Mouse (Mus musculus) monocyte, adult 5-6 weeks (primary cell): Measurements from ENCODE around the gene Cmtm5. TPM values are rescaled to one million over a fixed set of nuclear protein-coding genes. Genes with fewer than 3 reads are reported as not detected.
A peak's percentile ranks its signal among the peaks of the same experiment; 100 is the strongest.
"Not testable (repeated sequence)": the region's sequence is repeated elsewhere in the genome, so short reads cannot be mapped to it uniquely, and the experiment has no call there.

Source experiments
- ATAC-seq: fragments of 153-309, 156-312 bp; replicated peaks from 2 replicates; pipeline ENCODE4 v1.8.0; 2017; ENCODE audit warnings: mild to moderate bottlenecking; ENCODE audit not compliant: low TSS enrichment, insufficient number of reproducible peaks, severe bottlenecking, poor library complexity, low FRiP score
- total RNA-seq: library from RNA; stranded (forward); fragments of 200-1000, 200-491, 200-594 nt; gene quantifications from 3 replicates; pipeline ENCODE4 v1.2.3, GENCODE M21; 2017

The Cmtm5 gene
- total RNA-seq, 1 experiment from 2014 or later, result not detected

DNA sequence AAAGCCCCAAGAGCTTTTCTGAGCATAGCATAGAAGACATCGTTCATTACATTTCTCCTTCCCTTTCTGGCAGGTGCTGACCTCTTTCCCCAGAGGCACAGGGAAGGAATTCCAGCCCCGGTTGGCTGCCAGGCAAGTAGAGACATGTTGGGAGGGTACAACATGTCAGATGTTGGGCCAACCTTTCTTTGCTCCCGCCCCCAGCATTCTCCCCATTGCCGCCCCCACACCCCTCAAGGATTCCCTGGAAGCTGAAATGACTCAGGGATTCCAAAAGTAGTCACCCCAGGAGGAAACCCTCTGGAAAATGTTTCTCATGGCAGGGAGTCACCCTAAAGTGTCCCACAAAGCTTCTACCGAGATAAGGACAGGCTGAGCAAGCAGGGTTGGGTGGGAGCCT lies 6.3 kb upstream of the Cmtm5 start:
- ATAC-seq, result no peak

DNA sequence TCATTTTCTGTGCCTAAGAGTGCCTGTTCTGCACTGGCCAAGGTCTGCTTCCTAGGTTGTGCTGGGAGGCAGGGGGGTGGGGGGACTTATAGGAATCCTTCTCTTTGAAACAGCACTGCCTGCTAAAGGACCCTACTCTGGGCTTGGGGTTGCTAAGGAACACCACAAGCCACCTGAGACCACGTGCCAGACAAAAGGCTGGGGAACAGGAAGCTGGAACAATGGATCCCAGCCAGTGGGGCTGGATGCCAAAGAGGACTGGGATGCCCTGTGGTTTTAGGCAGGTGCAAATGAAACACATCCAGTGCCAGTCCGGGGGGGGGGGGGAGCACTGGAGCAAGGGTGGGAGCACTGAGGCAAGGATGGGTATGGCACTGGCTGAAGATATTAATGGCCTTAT lies 5.6 kb upstream of the Cmtm5 start:
- ATAC-seq, result no peak

- no peak for ATAC-seq
These were observed 3.4 kb upstream of the Cmtm5 start, which contains the start of gene Il25 for GRCm38 (mm10) chr14:54932645-54933150. TSS of gene Il25 (plus strand) at chr14:54932695.

- ATAC-seq, result no peak
These were observed 735 bp downstream of the Cmtm5 start for GRCm38 (mm10) chr14:54936831-54937160.

DNA sequence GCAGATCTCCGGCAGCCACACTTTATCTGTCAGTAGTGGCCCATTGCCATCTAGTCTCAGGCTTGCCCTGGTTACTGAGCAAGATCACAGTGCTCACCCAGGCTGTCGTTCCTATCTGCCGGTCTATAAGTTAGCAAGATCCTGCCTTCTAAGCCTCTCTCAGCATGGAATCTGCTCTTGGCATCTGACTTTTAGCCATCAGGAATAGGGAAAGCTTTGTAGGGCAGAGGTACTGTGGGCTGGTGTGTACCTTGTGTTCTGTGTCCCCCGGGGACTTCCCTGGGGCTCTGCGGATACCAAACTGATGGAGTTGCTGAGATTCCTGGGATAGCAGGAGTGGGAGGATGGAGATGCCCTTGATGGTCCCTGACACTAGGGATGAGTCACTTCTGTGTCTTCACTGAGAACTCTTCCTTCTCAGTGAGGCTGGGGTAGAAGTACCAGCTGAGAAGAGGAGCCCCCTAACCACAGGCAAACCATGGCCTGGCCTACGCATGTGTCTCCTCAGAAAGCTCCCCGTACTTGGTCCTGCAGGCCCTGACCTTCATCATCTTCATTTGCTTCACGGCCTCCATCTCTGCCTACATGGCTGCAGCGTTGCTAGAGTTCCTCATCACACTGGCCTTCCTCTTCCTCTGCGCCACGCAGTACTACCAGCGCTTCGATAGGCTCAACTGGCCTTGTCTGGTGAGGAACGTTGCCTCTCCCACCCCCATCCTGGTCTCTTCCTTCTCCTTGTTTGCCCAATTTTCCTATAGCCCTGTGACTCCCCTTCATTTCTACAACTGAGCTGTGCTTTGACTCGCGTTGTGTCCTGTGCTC lies 1.5 kb downstream of the Cmtm5 start:
- no peak for ATAC-seq

DNA sequence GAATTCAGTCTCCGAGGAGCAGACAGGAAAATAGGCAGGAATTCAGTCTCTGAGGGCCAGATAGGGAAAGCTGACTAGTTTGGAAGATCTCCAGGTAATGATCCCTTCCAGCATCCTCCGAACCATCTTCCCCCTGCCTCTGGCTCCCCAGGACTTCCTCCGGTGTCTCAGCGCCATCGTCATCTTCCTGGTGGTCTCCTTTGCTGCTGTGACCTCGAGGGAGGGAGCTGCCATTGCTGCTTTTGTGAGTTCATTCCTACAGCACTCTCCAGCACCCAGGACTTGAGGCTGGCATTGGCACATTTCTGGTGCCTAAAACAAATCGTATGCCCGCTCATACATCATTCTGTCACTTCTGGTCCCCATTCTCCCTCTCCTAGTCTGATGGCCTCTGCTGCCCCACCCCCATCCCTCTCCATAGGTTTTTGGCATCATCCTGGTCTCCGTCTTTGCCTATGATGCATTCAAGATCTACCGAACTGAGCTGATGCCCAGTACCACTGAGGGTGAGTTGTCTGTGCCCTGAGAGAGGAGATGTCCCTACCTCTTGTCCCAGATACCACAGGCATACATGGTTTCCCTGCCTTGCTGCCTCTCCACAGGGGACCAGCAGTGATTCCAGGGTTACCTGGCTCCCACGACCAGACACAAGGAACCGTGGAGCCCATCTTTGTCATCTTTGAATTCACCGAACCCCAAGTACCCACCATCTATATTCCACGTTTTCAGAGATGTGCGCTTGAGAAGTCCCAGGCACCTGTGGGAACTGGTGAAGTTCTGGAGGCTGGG lies 2.6 kb downstream of the Cmtm5 start:
- no peak for ATAC-seq

GRCm38 (mm10) chr14:54939434-54940175 lies 3.5 kb downstream of the Cmtm5 start:
- ATAC-seq, result 0 out of 2 replicates have a peak, but pooled peaks have one; percentile 40

DNA sequence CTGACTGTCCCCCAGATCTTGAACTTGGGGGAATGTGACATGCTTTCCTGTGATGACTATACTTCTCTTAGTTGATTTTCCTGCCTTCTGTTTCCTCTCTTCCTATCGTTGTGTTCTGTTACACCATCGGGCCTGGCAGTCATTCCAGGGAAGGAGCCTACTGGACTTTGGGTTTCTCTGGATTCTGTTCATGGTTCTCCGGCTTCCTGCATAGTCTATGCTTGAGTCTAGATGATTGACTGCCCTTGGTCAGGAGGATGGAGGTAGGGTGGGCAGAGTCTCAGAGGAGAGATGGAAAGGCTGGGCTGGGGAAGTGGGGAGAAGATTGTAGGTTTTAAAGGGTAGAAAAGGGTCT lies 4.1 kb downstream of the Cmtm5 start:
- ATAC-seq, result no peak

DNA sequence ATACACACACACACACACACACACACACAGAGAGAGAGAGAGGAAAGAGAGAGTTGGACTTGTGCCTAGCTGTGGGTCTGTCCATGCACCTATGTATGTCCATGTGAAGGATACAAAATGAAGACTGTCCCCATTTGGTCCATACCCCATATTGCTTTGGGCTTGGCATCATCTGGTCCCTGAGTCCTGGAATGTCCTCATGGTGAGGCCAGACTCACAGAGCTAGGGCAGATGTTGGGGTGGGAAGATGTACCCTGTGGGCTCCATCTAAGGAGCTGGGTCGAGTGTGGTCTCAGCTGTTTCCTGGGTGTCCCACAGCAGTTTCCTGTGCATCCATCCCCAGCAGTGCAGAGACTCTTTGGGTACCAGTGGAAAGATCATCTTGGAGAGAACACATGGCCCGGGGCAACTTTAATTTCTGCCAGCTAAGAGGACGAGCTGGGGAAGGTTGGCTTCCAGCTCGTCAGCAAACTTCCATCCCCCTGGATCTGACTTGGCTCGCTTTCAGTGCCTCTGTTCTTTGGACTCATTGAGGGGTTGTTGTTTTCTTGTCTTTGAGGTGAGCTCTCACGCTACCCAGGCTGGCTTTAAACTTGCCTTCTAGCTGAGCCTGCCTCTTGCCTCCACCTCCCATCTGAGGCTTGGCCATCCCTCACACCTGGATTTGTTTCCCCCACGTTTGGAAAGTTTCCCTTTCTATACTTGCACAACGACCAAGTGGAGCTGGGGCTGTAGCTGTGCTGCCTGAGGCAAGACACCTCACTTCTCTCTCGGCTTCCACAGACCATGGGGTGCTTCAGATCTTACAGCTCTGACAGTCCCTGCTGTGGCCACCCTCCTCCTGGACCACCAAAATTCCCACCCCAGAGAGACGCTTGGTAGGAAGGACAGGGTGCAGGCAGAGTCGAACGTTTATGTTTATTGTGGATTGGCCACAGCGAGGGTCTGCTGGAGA lies 5.2 kb downstream of the Cmtm5 start:
- ATAC-seq, result no peak

DNA sequence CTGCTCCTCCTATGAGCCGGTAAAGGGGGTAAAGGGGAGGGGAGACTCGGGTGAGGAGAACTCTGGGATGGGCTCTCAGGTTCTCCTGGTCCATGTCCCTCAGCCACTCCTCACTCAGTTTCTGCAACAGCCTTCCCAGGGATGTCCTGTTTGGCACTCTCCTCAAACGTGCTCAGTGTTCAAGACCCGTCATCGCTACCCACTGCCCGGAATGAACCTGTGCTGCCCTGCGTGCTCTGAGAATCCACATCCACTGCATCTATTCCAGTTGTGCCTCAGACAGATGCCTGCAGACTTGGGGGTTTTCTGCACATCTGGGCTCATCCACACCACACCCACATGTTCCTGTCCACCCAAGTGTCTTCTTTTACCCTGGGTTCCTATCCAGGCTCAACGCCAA lies 6.4 kb downstream of the Cmtm5 start:
- no peak for ATAC-seq

GRCm38 (mm10) chr14:54943971-54944370 lies 7.9 kb downstream of the Cmtm5 start:
- no peak for ATAC-seq

DNA sequence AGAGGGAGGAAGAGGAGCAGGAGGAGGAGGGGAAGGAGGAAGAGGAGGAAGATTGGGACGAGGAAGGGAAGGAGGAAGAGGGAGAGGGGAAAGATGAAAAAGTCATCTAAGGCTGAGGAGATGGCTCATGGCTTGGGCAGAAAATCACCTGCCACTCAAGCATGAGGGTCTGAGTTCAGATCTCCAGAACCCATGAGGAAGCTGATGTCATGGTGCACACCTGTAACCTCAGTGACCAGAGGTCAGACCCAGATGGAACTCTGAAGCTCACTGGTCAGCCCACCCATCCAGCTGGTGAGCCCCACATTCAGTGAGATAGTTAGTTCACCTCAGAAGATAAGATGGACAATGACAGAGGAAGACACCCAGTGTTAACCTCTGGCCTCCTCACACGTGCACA lies 8.9 kb downstream of the Cmtm5 start:
- ATAC-seq, result no peak

DNA sequence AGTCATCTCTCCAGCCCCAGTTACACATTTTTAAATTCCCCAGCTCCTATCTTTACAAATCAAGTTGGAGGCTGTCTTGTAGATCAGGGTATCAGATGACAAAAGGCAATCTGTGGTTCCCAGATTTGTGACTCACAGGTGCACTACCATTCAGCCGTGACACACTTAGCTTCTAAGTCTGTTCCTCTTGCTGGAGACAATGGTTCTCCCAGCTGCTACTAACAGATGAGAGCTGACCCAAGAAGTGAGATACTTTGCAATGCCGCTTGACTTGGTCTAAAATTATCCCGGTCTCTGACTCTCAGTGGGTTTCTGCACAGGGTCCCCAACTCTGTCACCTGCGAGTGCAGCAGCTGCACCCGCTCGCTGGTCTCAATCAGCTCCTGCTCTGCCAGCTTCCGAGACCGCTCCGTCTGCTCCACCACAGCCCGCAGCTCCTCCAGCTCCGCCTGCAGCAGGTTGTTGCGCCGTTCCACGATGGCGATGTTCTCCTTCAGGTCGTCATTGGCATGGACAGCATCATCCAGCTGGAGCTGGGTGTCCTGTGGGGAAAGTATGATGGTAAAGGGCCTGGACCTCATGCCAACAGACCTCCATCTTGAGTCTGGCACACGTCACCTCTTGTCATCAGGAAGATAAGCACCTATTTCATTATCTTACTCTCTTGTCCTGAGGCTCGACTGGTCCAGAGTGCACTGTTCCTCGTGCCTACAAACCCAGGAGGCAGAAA lies 10.1 kb downstream of the Cmtm5 start:
- no peak for ATAC-seq

GRCm38 (mm10) chr14:54947008-54947407 lies 10.9 kb downstream of the Cmtm5 start:
- not testable (repeated sequence) for ATAC-seq

- ATAC-seq, result no peak
These were observed 12.7 kb downstream of the Cmtm5 start for GRCm38 (mm10) chr14:54948781-54949180.

- ATAC-seq, result no peak
These were observed 14.4 kb downstream of the Cmtm5 start for GRCm38 (mm10) chr14:54950493-54950892.

- no peak for ATAC-seq
These were observed 15.5 kb downstream of the Cmtm5 start for GRCm38 (mm10) chr14:54951587-54951986.
